Mouse (Mus musculus) stomach, embryonic 14.5 days (tissue): ENCODE results near the gene BC048403. TPM values are rescaled to one million over a fixed set of nuclear protein-coding genes. Genes with fewer than 3 reads are reported as not detected.

Source experiments
- ATAC-seq: fragments of 200-750 bp; cut with Nextera tagmentation; 2 replicates; pipeline ENCODE4 v1.8.0; 2017; ENCODE audit warnings: low read depth, moderate TSS enrichment; ENCODE audit not compliant: insufficient number of reproducible peaks, insufficient read depth, low FRiP score
- H3K27ac ChIP-seq: fragments of 300-500 bp; sonication (generic); 2 replicates; pipeline ENCODE4 v1.5.1; 2014; ENCODE audit warnings: mild to moderate bottlenecking, low read length, moderate library complexity, mixed read lengths
- H3K27me3 ChIP-seq: fragments of 300-500 bp; sonication (generic); 2 replicates; pipeline ENCODE4 v1.6.1; 2014; ENCODE audit warnings: low read length, control low read depth, mixed read lengths; ENCODE audit not compliant: control insufficient read depth, insufficient read depth
- H3K36me3 ChIP-seq: fragments of 300-500 bp; sonication (generic); 2 replicates; pipeline ENCODE4 v1.6.1; 2014; ENCODE audit warnings: mild to moderate bottlenecking, control low read depth, low read length, moderate library complexity, mixed read lengths; ENCODE audit not compliant: control insufficient read depth, insufficient read depth
- H3K4me1 ChIP-seq: fragments of 300-500 bp; sonication (generic); 2 replicates; pipeline ENCODE4 v1.6.1; 2014; ENCODE audit warnings: low read length, control low read depth, mixed read lengths; ENCODE audit not compliant: control insufficient read depth, insufficient read depth
- H3K4me2 ChIP-seq: fragments of 300-500 bp; sonication (generic); replicated peaks from 2 replicates; pipeline ENCODE4 v1.6.1; 2014; ENCODE audit warnings: low read depth, low read length, control low read depth
- H3K4me3 ChIP-seq: fragments of 300-500 bp; sonication (generic); 2 replicates; pipeline ENCODE4 v1.5.1; 2014; ENCODE audit warnings: low read depth, low read length, control low read depth
- H3K9ac ChIP-seq: fragments of 300-500 bp; sonication (generic); replicated peaks from 2 replicates; pipeline ENCODE4 v1.6.1; 2014; ENCODE audit warnings: low read depth, mild to moderate bottlenecking, control low read depth, low read length, moderate library complexity, mixed read lengths
- H3K9me3 ChIP-seq: fragments of 300-500 bp; sonication (generic); 2 replicates; pipeline ENCODE4 v1.6.1; 2016; ENCODE audit warnings: low read depth, low read length, control low read depth; ENCODE audit not compliant: control insufficient read depth
- WGBS: fragments of 180-500 bp; shearing (Covaris S2); extraction: QIAGEN DNeasy Blood & Tissue Kit; methylation state at CpG from one replicate; pipeline ENCODE4 v1.1.7; 2014; 5-methylcytosine and 5-hydroxymethylcytosine counted together
- polyA plus RNA-seq: library from polyadenylated mRNA; unstranded; fragments of >200 nt; fragmentation: Nextera tagmentation; extraction: Ambion mirVana; gene quantifications from 2 replicates; pipeline ENCODE4 v1.2.1, GENCODE M21; 2014

BC048403 gene
- 3.9 and 5.2 TPM in 2 replicates for polyA plus RNA-seq

DNA sequence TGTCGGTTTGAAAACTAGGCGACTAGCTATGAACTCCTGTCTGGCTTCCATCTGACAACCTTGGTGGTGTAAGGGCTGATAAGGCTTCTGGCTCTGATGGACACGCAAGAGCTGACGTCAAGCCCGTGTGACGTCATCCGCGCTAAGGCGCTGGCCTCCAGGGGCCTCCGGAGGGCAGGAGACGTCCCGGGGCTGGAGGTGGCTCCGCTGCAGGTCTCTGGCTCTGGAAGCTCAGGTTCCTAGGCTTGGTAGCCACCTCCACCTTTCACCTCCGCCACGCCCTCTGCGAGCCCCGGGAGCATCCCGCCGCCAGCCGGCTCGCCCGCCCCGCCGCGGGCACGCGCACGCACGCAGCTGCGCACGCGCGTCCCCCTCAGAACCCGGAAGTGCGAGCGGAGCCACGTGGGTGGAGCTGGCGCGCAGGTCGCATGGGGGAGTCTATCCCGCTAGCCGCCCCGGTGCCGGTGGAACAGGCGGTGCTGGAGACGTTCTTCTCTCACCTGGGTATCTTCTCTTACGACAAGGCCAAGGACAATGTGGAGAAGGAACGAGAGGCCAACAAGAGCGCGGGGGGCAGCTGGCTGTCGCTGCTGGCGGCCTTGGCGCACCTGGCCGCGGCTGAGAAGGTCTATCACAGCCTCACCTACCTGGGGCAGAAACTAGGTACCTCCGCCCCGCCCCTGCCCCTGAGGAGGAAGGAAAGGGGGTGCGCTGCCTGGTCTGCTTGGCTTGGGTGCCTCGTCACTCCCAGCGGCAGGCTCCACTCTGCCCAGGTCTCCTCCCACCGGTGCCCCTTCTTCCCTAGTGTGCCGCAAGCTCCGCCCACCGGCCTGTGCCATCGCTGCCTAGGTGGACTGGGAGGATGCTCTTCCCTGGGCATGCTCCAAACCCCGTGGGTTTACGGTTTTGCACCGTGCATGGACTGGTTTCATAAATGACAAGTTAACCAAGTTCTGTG lies at the start of gene BC048403:
Gene BC048403 (plus strand): TSS at position 390 of the 958 bp plus-strand sequence.
- peak within 1 kb of the TSS; percentile 94 for H3K4me2 ChIP-seq
- no peaks in the 10 kb centered on the region for H3K36me3 ChIP-seq
- peak within 1 kb of the TSS; percentile 52; the same call in 1 of the 2 replicates for H3K9ac ChIP-seq
- H3K27me3 ChIP-seq: no peaks in the 10 kb centered on the region
- peak within 1 kb of the TSS; percentile 87 for H3K4me3 ChIP-seq
- under 1% methylated on average over 63 of the region's 68 CpGs for WGBS
- H3K9me3 ChIP-seq: no peaks in the 10 kb centered on the region
- 0 out of 2 replicates have a peak within 1 kb of the TSS, but pooled peaks have one; percentile 27 for H3K27ac ChIP-seq
- ATAC-seq: peak; percentile 89
- peaks cover 7% of the 10 kb centered on the region; the same call in 1 of the 2 replicates for H3K4me1 ChIP-seq

DNA sequence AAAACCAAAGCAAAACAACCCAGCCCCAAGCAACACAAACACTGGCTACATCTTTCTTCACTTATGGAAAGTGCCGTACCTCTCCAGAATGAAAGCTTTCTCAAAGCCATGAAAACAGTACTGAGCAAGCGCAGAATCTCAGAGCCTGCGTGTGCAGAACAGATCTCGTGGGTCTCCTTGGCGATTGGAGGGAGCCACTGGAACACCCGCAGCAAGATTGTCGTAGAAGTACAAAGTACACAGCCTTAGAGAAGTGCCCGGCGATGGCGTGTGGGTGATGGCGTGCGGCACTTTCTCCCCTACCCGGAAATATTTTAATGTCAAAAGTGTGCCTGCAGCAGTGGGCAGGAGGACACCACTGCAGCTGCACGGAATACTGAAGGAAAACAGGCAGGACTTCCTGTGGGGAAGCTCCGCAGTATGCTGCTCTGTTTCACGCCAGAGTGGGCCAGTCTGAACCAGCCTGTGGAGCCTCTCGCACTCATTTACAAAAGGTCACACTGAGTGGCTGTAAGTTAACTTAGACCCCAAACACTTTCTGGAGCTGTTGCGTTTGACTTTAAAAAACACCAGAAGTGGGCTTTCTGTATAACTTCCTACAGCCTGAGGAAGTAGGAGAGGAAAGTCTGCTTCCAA lies 46.7 kb upstream of the BC048403 start:
- peak overlapping the region; percentile 5; the same call in 1 of the 2 replicates for H3K4me3 ChIP-seq
- no peak overlapping the region for H3K27ac ChIP-seq
- no peak overlapping the region for H3K9ac ChIP-seq
- ATAC-seq: no peak
- H3K9me3 ChIP-seq: no peaks in the 10 kb centered on the region
- WGBS: 52% methylated on average over 18 of the region's 18 CpGs
- no peaks in the 10 kb centered on the region for H3K36me3 ChIP-seq
- H3K27me3 ChIP-seq: no peaks in the 10 kb centered on the region
- no peaks in the 10 kb centered on the region for H3K4me1 ChIP-seq
- peak overlapping the region; percentile 24 for H3K4me2 ChIP-seq

DNA sequence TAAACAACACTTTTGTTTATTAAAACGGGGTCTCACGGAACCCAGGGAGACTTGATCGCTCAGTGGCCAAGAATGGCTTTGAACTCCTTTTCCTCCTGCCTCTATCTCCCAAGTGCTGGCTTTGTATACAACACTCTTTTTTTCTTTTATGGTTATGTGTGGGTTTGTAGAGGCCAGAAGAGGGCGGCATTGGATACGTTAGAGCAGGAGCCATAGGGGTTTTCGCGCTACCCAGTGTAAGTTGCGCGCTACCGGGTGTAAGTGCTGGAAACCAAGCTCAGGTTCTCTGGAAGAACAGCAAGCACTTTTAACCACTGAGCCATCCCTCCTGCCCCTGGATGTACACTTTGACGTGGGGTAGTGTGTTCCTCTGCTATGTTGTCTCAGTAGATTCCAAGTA lies 45.2 kb upstream of the BC048403 start:
- Histone ChIP-seq H3K4me1 (no peaks in the 10 kb centered on the region), H3K36me3 (no peaks in the 10 kb centered on the region), H3K27ac (no peak overlapping the region), H3K4me2 (no peak overlapping the region), H3K4me3 (no peak overlapping the region), H3K9ac (no peak overlapping the region), H3K9me3 (no peaks in the 10 kb centered on the region), H3K27me3 (no peaks in the 10 kb centered on the region)
- whole genome bisulfite sequencing: 77% methylated on average over 11 of the region's 11 CpGs
- ATAC-seq: no peak

DNA sequence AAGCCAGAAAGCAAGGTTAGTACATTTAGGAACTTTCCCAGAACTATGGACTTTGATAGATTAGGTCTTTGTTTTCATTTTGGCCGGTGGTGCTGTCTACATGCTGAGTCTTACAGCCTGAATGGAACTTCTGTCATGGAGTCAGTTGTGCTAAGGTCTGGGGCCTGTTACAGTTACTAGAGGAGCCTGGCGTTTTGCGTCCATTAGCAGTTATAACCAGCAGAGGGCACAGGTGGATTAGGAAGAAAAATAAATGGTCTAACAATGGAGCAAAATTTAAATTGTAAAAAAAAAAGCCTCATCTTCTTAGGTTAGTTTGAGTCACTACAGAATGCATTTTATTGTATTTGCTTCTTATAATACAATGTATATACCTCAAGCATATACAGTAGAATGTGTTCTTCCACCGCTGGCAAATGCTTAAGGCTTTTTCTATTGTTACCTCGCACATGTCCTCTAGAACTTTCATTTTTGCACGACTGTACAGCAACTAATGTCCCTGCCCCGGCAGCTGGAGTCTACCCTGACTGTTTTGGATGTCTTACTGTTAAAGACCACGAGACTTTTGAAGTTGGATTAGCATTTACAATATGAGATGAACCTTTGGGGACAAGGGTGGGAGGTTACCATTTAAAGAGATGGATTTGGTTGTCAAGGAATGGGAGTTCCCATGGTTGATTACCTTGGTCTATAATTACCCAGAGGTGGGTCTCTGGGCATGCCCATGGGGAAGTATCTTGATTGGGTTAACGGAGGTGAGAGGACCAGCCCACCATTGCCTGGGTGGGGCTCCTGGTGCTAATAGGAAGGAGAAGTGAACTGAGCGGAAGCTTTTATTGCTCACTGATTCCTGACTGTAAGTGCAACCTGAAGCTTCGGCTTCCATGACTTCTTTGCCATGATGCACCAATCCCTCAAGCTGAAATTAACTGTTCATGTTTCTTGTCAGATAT lies 38.2 kb upstream of the BC048403 start:
- no peaks in the 10 kb centered on the region for H3K9me3 ChIP-seq
- WGBS: 51% methylated on average over 11 of the region's 11 CpGs
- no peak overlapping the region for H3K4me2 ChIP-seq
- no peak for ATAC-seq
- H3K27ac ChIP-seq: no peak overlapping the region
- H3K4me1 ChIP-seq: no peaks in the 10 kb centered on the region
- H3K9ac ChIP-seq: no peak overlapping the region
- no peaks in the 10 kb centered on the region for H3K36me3 ChIP-seq
- H3K4me3 ChIP-seq: no peak overlapping the region
- no peaks in the 10 kb centered on the region for H3K27me3 ChIP-seq

DNA sequence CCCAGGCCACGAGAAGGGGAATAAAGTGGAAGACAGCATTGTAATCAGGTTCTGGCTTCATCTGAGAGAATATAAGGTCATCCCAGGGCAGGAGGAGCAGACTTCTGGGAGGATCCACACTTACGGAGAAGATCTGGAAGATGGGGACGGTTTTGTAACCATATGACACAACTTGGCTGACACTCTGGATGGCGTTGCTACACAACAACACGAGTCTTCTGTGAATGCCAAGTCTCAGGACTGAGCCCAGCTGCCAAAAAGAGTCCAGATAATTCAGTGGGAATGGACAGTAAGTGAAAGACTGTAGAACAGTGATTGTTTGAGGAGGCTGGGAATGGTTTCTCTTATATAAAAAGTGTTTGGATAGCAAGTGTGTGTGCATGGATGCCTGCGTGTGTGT lies 36.1 kb upstream of the BC048403 start:
- 80% methylated on average over 6 of the region's 6 CpGs for WGBS
- ATAC-seq: no peak
- H3K4me2 ChIP-seq: no peak overlapping the region
- no peak overlapping the region for H3K27ac ChIP-seq
- no peak overlapping the region for H3K9ac ChIP-seq
- no peaks in the 10 kb centered on the region for H3K27me3 ChIP-seq
- no peaks in the 10 kb centered on the region for H3K9me3 ChIP-seq
- no peak overlapping the region for H3K4me3 ChIP-seq
- H3K4me1 ChIP-seq: no peaks in the 10 kb centered on the region
- no peaks in the 10 kb centered on the region for H3K36me3 ChIP-seq

DNA sequence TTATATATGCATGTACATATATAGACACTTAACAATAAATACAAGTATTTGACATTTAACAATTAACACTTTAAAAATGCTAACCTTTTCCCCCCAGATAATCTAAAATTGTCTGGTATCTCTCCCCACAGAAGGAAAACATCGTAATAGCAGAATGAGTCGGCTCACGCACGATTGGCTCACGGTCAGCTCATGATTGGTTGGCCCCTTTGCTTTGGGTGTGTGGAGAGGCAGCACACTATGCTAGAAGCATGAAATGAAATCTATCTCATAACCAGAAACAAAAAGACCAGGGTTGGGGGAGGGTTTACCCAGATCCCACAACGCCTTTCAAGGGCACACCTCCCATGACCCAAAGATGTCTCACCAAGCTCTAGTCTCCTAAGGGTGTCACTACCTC lies 34.9 kb upstream of the BC048403 start:
- no peak overlapping the region for H3K27ac ChIP-seq
- 89% methylated on average over 6 of the region's 6 CpGs for WGBS
- no peak overlapping the region for H3K4me2 ChIP-seq
- no peaks in the 10 kb centered on the region for H3K27me3 ChIP-seq
- no peaks in the 10 kb centered on the region for H3K4me1 ChIP-seq
- H3K9ac ChIP-seq: no peak overlapping the region
- H3K36me3 ChIP-seq: no peaks in the 10 kb centered on the region
- H3K4me3 ChIP-seq: no peak overlapping the region
- H3K9me3 ChIP-seq: no peaks in the 10 kb centered on the region
- no peak for ATAC-seq

DNA sequence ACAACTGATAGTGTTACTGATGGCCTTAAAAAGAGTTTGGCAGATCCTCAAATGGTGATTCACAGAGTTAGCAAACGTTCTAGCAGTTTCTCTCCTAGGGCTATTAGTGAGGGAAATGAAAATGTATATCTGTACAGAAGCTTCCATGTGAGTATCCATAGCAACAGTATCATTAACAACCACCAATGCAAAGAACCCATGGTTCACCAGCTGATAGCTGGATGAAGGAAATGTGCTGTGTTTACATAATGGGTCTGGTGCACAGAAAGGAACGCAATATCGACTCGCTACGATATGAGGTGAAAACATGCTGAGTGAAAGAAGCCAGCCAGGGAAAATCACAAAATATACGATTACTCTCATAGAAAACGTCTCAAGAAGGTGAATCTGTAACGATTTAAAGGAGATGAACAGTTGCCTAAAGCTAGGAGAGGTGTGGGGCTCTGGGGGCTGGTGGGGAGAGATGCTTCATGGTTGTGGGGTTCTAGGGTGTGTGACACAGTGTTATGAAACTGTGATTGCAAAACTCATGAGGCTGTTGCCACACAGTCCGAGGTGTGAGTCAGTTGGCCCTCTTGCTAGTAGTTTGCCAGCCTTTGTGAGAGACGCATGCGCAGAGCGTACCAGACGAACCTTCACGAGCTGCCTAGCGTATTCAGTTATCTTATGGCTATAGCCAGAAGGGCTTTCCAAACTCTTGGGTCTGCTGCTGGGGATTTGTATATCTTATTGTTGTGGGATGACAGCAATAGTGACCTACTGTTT lies 34.2 kb upstream of the BC048403 start:
- no peak overlapping the region for H3K27ac ChIP-seq
- no peak for ATAC-seq

More for the DNA sequence above, 34.2 kb upstream of the BC048403 start:
- no peaks in the 10 kb centered on the region for H3K4me1 ChIP-seq
- no peak overlapping the region for H3K4me2 ChIP-seq
- H3K36me3 ChIP-seq: no peaks in the 10 kb centered on the region
- H3K9me3 ChIP-seq: no peaks in the 10 kb centered on the region
- 84% methylated on average over 15 of the region's 15 CpGs for WGBS
- H3K4me3 ChIP-seq: no peak overlapping the region
- no peak overlapping the region for H3K9ac ChIP-seq
- no peaks in the 10 kb centered on the region for H3K27me3 ChIP-seq
